Mouse (Mus musculus): ENCODE results near the gene Dnajb12. TPM values are rescaled to one million over a fixed set of nuclear protein-coding genes. Genes with fewer than 3 reads are reported as not detected.

Dnajb12 gene
- total and polyA plus RNA-seq, 2 experiments, result 22.4 to 47.0 TPM

DNA sequence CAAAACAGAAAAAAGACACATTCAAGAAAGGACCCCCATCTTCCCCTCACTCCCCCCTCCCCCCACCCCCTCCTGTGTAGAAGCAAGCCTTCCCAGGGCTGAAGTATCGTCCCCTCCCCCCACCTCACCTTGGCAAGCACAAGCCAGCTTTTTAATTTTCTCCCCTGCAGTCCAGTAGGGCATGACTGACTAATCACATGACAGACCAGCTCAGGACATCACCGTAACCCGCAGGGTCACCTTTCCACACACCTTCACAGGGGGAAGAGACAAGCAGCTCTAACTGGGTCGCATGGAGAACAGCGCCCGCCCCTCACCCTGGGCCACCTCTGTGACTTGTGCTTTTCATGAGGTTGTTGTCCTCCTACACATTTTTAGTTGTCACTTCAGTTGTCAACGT is 30.0 kb upstream of the Dnajb12 start:
- Histone ChIP-seq H3K4me1 (ENCODE audit: control insufficient read depth, insufficient read depth, low read length) (no peaks in the 10 kb centered on the region), H3K27ac (replicated peaks; ENCODE audit: insufficient read depth, low read depth, low read length) (no peak overlapping the region), H3K36me3 (ENCODE audit: control insufficient read depth, insufficient read depth, low read length) (no peaks in the 10 kb centered on the region), H3K9ac (ENCODE audit: low read depth, low read length) (no peak overlapping the region), H3K4me3 (ENCODE audit: insufficient read depth, low read depth, low read length) (no peak overlapping the region), H3K79me2 (ENCODE audit: control insufficient read depth, insufficient read depth, low read length) (no peaks in the 10 kb centered on the region), H3K27me3 (ENCODE audit: control insufficient read depth, insufficient read depth, low read length) (no peaks in the 10 kb centered on the region)
- no peak for TF ChIP-seq POLR2A (IDR thresholded peaks at IDR 0.05; ENCODE audit: extremely low read depth, insufficient read depth, low read length)
- TF ChIP-seq CTCF (IDR thresholded peaks at IDR 0.05; ENCODE audit: low read depth, low read length), result no peak
- DNase-seq (ENCODE audit: extremely low read depth, low read depth, low spot score), result peak; percentile 12
- 74% methylated on average over 7 of the region's 7 CpGs for WGBS

DNA sequence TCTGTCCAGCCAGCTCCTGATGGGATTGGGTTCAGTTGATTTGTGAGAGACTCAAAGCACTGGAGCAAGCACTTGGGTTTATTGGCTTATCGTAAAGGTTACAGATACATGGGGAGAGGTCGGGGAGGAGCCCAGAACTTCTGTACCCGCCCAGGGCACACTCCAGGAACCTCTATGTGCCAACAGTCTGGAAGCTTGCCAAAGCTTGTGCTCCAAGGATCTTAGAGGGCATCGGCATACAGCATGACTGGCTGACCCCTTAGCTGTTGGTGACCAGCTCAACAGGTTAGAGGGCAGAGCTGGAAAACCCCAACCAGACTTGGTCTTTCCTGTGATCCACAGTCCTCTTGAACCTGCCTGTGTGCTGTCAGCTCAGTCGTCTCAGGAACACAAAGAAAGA is 22.2 kb upstream of the Dnajb12 start:
- DNase-seq (ENCODE audit: extremely low read depth, low read depth, low spot score), result peak; percentile 40

DNA sequence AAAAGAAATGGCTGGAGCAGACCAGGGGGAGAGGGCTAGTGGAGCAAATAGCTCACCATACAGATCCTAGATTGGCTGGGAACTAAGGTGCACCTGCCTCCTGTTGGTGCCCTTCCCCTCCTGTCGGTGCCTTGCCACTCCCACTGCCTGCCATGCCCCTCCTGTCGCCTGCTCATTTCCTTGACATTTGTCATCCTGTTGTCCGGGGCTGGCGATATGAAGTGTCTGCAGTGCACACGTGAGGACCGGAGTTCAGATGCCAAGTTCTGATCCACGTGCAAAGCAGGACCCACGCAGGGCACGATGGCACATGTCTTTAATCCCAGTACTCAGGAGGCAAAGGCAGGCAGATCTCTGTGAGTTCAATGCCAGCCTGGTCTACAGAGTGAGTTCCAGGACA is 18.7 kb upstream of the Dnajb12 start:
- H3K36me3 ChIP-seq (ENCODE audit: control insufficient read depth, insufficient read depth, low read length), result no peaks in the 10 kb centered on the region
- no peaks in the 10 kb centered on the region for H3K27me3 ChIP-seq (ENCODE audit: control insufficient read depth, insufficient read depth, low read length)
- WGBS, result 83% methylated on average over 9 of the region's 9 CpGs
- DNase-seq (ENCODE audit: extremely low read depth, low read depth, low spot score), result no peak
- H3K4me3 ChIP-seq (ENCODE audit: insufficient read depth, low read depth, low read length), result no peak overlapping the region
- H3K4me1 ChIP-seq (ENCODE audit: control insufficient read depth, insufficient read depth, low read length), result 0 out of 2 replicates have a peak, but pooled peaks cover 4% of the 10 kb centered on the region
- H3K27ac ChIP-seq (replicated peaks; ENCODE audit: insufficient read depth, low read depth, low read length), result no peak overlapping the region
- no peak for TF ChIP-seq POLR2A (IDR thresholded peaks at IDR 0.05; ENCODE audit: extremely low read depth, insufficient read depth, low read length)
- no peak for TF ChIP-seq CTCF (IDR thresholded peaks at IDR 0.05; ENCODE audit: low read depth, low read length)
- H3K9ac ChIP-seq (ENCODE audit: low read depth, low read length), result no peak overlapping the region
- no peaks in the 10 kb centered on the region for H3K79me2 ChIP-seq (ENCODE audit: control insufficient read depth, insufficient read depth, low read length)

More for the DNA sequence above, 22.2 kb upstream of the Dnajb12 start:
- Histone ChIP-seq H3K4me3 (ENCODE audit: insufficient read depth, low read depth, low read length) (no peak overlapping the region), H3K4me1 (ENCODE audit: control insufficient read depth, insufficient read depth, low read length) (0 out of 2 replicates have a peak, but pooled peaks cover 4% of the 10 kb centered on the region), H3K9ac (ENCODE audit: low read depth, low read length) (no peak overlapping the region), H3K79me2 (ENCODE audit: control insufficient read depth, insufficient read depth, low read length) (no peaks in the 10 kb centered on the region), H3K36me3 (ENCODE audit: control insufficient read depth, insufficient read depth, low read length) (no peaks in the 10 kb centered on the region), H3K27ac (replicated peaks; ENCODE audit: insufficient read depth, low read depth, low read length) (no peak overlapping the region), H3K27me3 (ENCODE audit: control insufficient read depth, insufficient read depth, low read length) (no peaks in the 10 kb centered on the region)
- TF ChIP-seq POLR2A (IDR thresholded peaks at IDR 0.05; ENCODE audit: extremely low read depth, insufficient read depth, low read length) (no peak), CTCF (IDR thresholded peaks at IDR 0.05; ENCODE audit: low read depth, low read length) (no peak)
- 73% methylated on average over 5 of the region's 5 CpGs for WGBS

DNA sequence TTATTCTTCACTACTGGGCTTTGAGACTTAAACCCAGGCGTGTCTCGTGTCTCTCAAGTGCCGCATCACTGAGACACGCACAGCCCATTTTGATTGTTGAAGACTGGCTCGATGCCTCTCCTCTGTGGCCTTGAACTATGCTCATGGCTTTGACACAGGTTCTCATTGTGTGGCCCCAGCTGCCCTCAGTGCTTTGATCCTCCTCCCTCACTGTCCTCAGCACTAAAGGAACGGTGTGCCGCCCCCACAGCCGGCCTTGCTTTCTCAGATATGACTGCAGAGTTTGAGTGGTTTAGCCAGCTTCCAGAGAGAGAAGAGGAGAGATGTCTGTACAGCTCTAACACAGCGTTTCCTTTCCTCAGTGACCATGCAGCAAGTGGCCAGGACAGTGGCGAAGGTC is 18.2 kb upstream of the Dnajb12 start:
- Histone ChIP-seq H3K4me3 (ENCODE audit: insufficient read depth, low read depth, low read length) (no peak overlapping the region), H3K27ac (replicated peaks; ENCODE audit: insufficient read depth, low read depth, low read length) (no peak overlapping the region), H3K9ac (ENCODE audit: low read depth, low read length) (no peak overlapping the region), H3K27me3 (ENCODE audit: control insufficient read depth, insufficient read depth, low read length) (no peaks in the 10 kb centered on the region), H3K4me1 (ENCODE audit: control insufficient read depth, insufficient read depth, low read length) (0 out of 2 replicates have a peak, but pooled peaks cover 4% of the 10 kb centered on the region), H3K79me2 (ENCODE audit: control insufficient read depth, insufficient read depth, low read length) (no peaks in the 10 kb centered on the region), H3K36me3 (ENCODE audit: control insufficient read depth, insufficient read depth, low read length) (no peaks in the 10 kb centered on the region)
- TF ChIP-seq POLR2A (IDR thresholded peaks at IDR 0.05; ENCODE audit: extremely low read depth, insufficient read depth, low read length), result no peak
- TF ChIP-seq CTCF (IDR thresholded peaks at IDR 0.05; ENCODE audit: low read depth, low read length), result no peak
- DNase-seq (ENCODE audit: extremely low read depth, low read depth, low spot score), result no peak
- 48% methylated on average over 10 of the region's 10 CpGs for WGBS

DNA sequence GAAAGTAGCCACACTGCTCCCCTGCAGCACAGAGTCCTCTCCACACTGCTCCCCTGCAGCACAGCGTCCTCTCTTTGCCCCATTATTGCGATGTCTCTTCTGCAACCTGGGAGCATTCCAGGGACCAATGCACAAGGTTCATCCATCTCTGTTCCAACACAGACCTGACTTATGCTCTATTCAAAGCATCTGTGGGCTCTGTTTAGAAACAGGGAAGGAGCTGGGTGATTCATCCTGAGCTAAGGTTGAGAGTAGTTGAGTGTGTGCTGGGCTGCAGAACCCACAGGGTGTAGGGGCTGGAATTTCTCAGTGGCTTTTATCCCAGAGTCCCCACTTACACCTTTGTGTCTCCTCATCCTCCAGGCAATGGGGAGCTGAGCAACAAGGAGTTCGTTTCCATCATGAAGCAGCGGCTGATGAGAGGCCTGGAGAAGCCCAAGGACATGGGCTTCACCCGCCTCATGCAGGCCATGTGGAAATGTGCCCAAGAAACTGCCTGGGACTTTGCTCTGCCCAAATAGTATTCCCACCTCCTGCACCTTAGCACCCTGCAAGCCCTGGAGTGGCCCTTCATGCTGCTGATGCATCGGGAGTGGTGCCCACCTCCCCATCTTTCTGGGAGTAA is 16.4 kb upstream of the Dnajb12 start:
- Histone ChIP-seq H3K9ac (ENCODE audit: low read depth, low read length) (no peak overlapping the region), H3K4me1 (ENCODE audit: control insufficient read depth, insufficient read depth, low read length) (0 out of 2 replicates have a peak, but pooled peaks cover 4% of the 10 kb centered on the region), H3K79me2 (ENCODE audit: control insufficient read depth, insufficient read depth, low read length) (no peaks in the 10 kb centered on the region), H3K27me3 (ENCODE audit: control insufficient read depth, insufficient read depth, low read length) (no peaks in the 10 kb centered on the region), H3K36me3 (ENCODE audit: control insufficient read depth, insufficient read depth, low read length) (no peaks in the 10 kb centered on the region), H3K4me3 (ENCODE audit: insufficient read depth, low read depth, low read length) (no peak overlapping the region), H3K27ac (replicated peaks; ENCODE audit: insufficient read depth, low read depth, low read length) (no peak overlapping the region)
- TF ChIP-seq POLR2A (IDR thresholded peaks at IDR 0.05; ENCODE audit: extremely low read depth, insufficient read depth, low read length), result no peak
- no peak for TF ChIP-seq CTCF (IDR thresholded peaks at IDR 0.05; ENCODE audit: low read depth, low read length)
- no peak for DNase-seq (ENCODE audit: extremely low read depth, low read depth, low spot score)
- WGBS, result 91% methylated on average over 6 of the region's 6 CpGs

DNA sequence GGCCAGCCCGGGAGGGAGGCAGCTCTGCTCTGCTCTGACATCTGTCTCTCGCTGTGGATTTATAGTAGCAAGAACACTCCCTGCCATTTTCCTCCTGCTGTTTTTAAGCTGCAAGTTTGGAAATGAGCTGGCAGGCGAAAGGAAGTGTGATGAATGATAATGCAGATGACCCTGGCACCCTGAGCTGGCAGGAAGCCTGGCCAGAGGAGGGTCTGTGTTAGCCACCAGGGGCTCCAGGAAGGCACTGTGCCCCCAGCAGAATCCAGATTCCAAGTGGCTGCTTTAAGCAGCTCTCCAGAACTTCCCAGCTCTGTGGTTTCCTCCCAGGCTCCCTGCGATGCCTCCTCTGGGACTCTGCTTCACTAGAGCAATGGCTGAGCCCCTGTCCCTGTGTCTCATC is 15.7 kb upstream of the Dnajb12 start:
- Histone ChIP-seq H3K79me2 (ENCODE audit: control insufficient read depth, insufficient read depth, low read length) (no peaks in the 10 kb centered on the region), H3K36me3 (ENCODE audit: control insufficient read depth, insufficient read depth, low read length) (no peaks in the 10 kb centered on the region), H3K4me1 (ENCODE audit: control insufficient read depth, insufficient read depth, low read length) (0 out of 2 replicates have a peak, but pooled peaks cover 4% of the 10 kb centered on the region), H3K9ac (ENCODE audit: low read depth, low read length) (no peak overlapping the region), H3K27me3 (ENCODE audit: control insufficient read depth, insufficient read depth, low read length) (no peaks in the 10 kb centered on the region), H3K27ac (replicated peaks; ENCODE audit: insufficient read depth, low read depth, low read length) (no peak overlapping the region), H3K4me3 (ENCODE audit: insufficient read depth, low read depth, low read length) (no peak overlapping the region)
- 80% methylated on average over 4 of the region's 4 CpGs for WGBS
- TF ChIP-seq POLR2A (IDR thresholded peaks at IDR 0.05; ENCODE audit: extremely low read depth, insufficient read depth, low read length), result no peak
- DNase-seq (ENCODE audit: extremely low read depth, low read depth, low spot score), result no peak
